ENCODE assay signal across 9 mouse cellular contexts in the genomic region with DNA sequence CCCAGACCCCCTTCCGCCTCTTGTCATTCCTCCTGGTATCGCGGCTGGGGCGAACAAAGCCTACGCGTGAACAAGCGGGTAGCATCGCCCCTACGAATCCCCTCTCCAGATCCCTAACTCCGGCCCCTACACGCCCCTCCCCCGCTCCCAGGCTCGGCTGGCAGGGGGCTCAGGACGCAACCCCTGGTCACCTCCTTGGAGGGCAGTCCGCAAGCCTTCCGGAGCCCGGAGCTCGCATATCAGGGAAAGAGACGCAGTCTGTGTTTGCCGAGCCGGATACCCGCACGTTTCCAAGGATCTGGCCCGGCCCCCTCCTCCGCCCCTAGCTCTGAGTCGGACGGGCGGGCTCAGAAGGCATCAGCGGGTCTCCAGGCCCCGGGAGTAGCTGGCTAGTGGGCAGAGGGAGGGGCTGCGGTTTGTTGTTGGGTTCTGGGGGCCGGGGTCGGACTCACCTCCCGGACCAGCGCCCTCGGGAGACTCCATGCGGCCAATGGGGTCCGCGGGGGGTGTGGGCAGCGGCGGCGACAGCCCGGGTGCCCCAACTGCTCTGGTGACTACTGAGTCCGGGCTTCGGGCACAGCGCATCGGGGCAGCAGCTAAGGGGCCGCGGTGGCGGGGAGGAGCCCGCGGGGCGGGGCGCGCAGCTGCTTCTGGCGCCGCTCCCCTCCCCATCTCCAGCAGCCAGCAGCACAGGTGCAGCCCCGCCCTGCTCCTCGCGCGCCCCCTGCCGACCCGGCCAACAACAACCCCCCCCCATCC. TPM values are rescaled to one million over a fixed set of nuclear protein-coding genes. Genes with fewer than 3 reads are reported as not detected.
DNase-seq lines count a peak whose midpoint lies in the region; ATAC-seq and TF ChIP-seq lines count a peak whose summit lies in the region.
"Had no signal": no experiment of that assay in that cellular context is flagged by ENCODE, and none has a peak within 500 bp of the region (broad histone marks: within the 10 kb centered on the region; RNA-seq: fewer than 3 reads in every experiment).

Gene Dbndd1, minus strand, starts transcription at position 683 of the 759 bp plus-strand sequence.

- no peak for TF ChIP-seq EP300 in liver, postnatal 0 days (IDR thresholded peaks at IDR 0.05; ENCODE audit: low read depth)

- H3K9me3 ChIP-seq in heart, embryonic 13.5 days = no peaks in the 10 kb centered on the region
- H3K9me3 ChIP-seq in liver, postnatal 0 days (ENCODE audit: low read length) = no peaks in the 10 kb centered on the region

- H3K4me2 ChIP-seq in heart, embryonic 13.5 days = peak within 1 kb of the TSS; percentile 89
- peak within 1 kb of the TSS; percentile 73 for H3K4me2 ChIP-seq in liver, postnatal 0 days (ENCODE audit: low read depth, low read length)

- under 1% methylated on average over 51 of the region's 63 CpGs for WGBS in heart, embryonic 13.5 days
- WGBS in liver, postnatal 0 days (ENCODE audit: insufficient replicate concordance) = 1% methylated on average over 49 of the region's 63 CpGs

- peaks cover 61% of the 10 kb centered on the region for H3K27me3 ChIP-seq in heart, embryonic 13.5 days (replicated peaks)
- peaks cover 37% of the 10 kb centered on the region for H3K27me3 ChIP-seq in liver, postnatal 0 days (ENCODE audit: insufficient read depth, low read length)

- H3K36me3 ChIP-seq in heart, embryonic 13.5 days = peaks cover 2% of the 10 kb centered on the region
- no peaks in the 10 kb centered on the region for H3K36me3 ChIP-seq in liver, postnatal 0 days (replicated peaks; ENCODE audit: insufficient read depth, low read length)

- ATAC-seq in heart, embryonic 13.5 days (ENCODE audit: extremely low read depth, insufficient number of reproducible peaks, low FRiP score, low TSS enrichment) = no peak
- ATAC-seq in liver, postnatal 0 days = no peak

- DNase-seq in urinary bladder, postnatal 25 days (ENCODE audit: low spot score) = peak; percentile 38
- no peak for DNase-seq in urinary bladder, adult 2 months (ENCODE audit: low spot score)
- peak; percentile 83 for DNase-seq in embryo, embryonic 10.5 days (ENCODE audit: low spot score)
- peak in 1 of 2 experiments; percentile 14 for DNase-seq in layer of hippocampus, adult 2 months (ENCODE audit: low spot score in 2 of 2)
- DNase-seq in liver, postnatal 0 days = peak; percentile 48
- peak; percentile 23 for DNase-seq in retina, postnatal 7 days (ENCODE audit: low read depth, low spot score)
- no peak for DNase-seq in adipocyte (ENCODE audit: low spot score)

- peak within 1 kb of the TSS; percentile 81 for H3K9ac ChIP-seq in heart, embryonic 13.5 days
- no peak within 1 kb of the TSS; the same call in 1 of the 2 replicates for H3K9ac ChIP-seq in liver, postnatal 0 days (replicated peaks)

- no peak within 1 kb of the TSS for H3K27ac ChIP-seq in heart, embryonic 13.5 days (replicated peaks)
- peak within 1 kb of the TSS; percentile 80 for H3K27ac ChIP-seq in layer of hippocampus, adult 2 months
- no peak within 1 kb of the TSS for H3K27ac ChIP-seq in liver, postnatal 0 days (ENCODE audit: low read depth)

- H3K4me3 ChIP-seq in heart, embryonic 13.5 days = peak within 1 kb of the TSS; percentile 62
- peak within 1 kb of the TSS; percentile 76 for H3K4me3 ChIP-seq in layer of hippocampus, adult 2 months
- peak within 1 kb of the TSS; percentile 57 for H3K4me3 ChIP-seq in liver, postnatal 0 days (ENCODE audit: low read depth, low read length)

- TF ChIP-seq CTCF in layer of hippocampus, adult 2 months (conservative IDR thresholded peaks at IDR 0.05) = no peak
- peak; percentile 11; the same call in 1 of the 2 replicates for TF ChIP-seq CTCF in liver, postnatal 0 days (IDR thresholded peaks at IDR 0.05; ENCODE audit: low read depth)

- peaks cover 33% of the 10 kb centered on the region for H3K4me1 ChIP-seq in heart, embryonic 13.5 days
- peaks cover 18% of the 10 kb centered on the region for H3K4me1 ChIP-seq in liver, postnatal 0 days (ENCODE audit: insufficient read depth)

RNA-seq across cellular contexts. Expression of gene Dbndd1, which starts in this region (rescaled TPM):
- 1.0 and 1.1 TPM in 2 replicates for polyA plus RNA-seq in urinary bladder, adult 2 months (2012; rRNA removed)
- 1.3 and 1.4 TPM in 2 replicates for polyA plus RNA-seq in heart, embryonic 13.5 days (2015; fragmentation: Nextera tagmentation; extraction: Ambion mirVana)
- total RNA-seq in layer of hippocampus, adult 2 months (2021) = 1 to 10 TPM; 9.7 to 9.8 TPM
- polyA plus RNA-seq in liver, postnatal 0 days (2015; fragmentation: Nextera tagmentation; extraction: Ambion mirVana) = not detected in 2 replicates
- total RNA-seq: common myeloid progenitor, adult 5-6 weeks had no signal

Comparison
In these comparisons a context has a peak if more than half of its experiments do, and no peak if none do; other contexts are left out.
1. DNase-seq: peak in urinary bladder, postnatal 25 days (single experiment), embryo, embryonic 10.5 days (single experiment) and retina, postnatal 7 days (single experiment); none in urinary bladder, adult 2 months (single experiment) and adipocyte (single experiment).
2. Peak in DNase-seq, H3K4me3 ChIP-seq and H3K4me2 ChIP-seq in liver, postnatal 0 days; RNA of the gene not detected or under 1 TPM.
3. Peak in every context shown above with its lines, with median percentiles within 50 percentile points of each other: H3K4me3 ChIP-seq.